Mouse (Mus musculus) urinary bladder, postnatal 10 days (tissue): ENCODE data around the gene Tm4sf19.
"Not testable (repeated sequence)": the region's sequence is repeated elsewhere in the genome, so short reads cannot be mapped to it uniquely, and the experiment has no call there.

Experiments
- DNase-seq: peaks from one replicate; pipeline ENCODE4 v3.0.0; 2022; ENCODE audit warnings: low spot score

Gene Tm4sf19

GRCm38 (mm10) chr16:32430474-32431046 is 30.3 kb downstream of the Tm4sf19 start, which contains the start of gene Pcyt1a:
Pcyt1a (plus strand) TSS chr16:32430921.
- peak; percentile 63 for DNase-seq

- DNase-seq: no peak
These were observed 30.8 kb downstream of the Tm4sf19 start for GRCm38 (mm10) chr16:32431047-32431591.

GRCm38 (mm10) chr16:32431926-32432325 is 31.6 kb downstream of the Tm4sf19 start:
- DNase-seq: no peak

- DNase-seq: no peak
These were observed 32.8 kb downstream of the Tm4sf19 start for GRCm38 (mm10) chr16:32433138-32433537.

GRCm38 (mm10) chr16:32434066-32434465 is 33.8 kb downstream of the Tm4sf19 start:
- DNase-seq: no peak

GRCm38 (mm10) chr16:32434691-32435090 is 34.4 kb downstream of the Tm4sf19 start:
- DNase-seq: no peak

GRCm38 (mm10) chr16:32436657-32437056 is 36.4 kb downstream of the Tm4sf19 start:
- DNase-seq: no peak

- no peak for DNase-seq
These were observed 37.0 kb downstream of the Tm4sf19 start for GRCm38 (mm10) chr16:32437266-32437665.

GRCm38 (mm10) chr16:32441432-32441831 is 41.1 kb downstream of the Tm4sf19 start:
- DNase-seq: no peak

GRCm38 (mm10) chr16:32444615-32445014 is 44.3 kb downstream of the Tm4sf19 start:
- not testable (repeated sequence) for DNase-seq

- no peak for DNase-seq
These were observed 45.3 kb downstream of the Tm4sf19 start for GRCm38 (mm10) chr16:32445558-32445957.

- no peak for DNase-seq
These were observed 46.3 kb downstream of the Tm4sf19 start for GRCm38 (mm10) chr16:32446563-32447138.

GRCm38 (mm10) chr16:32449665-32450064 is 49.4 kb downstream of the Tm4sf19 start:
- no peak for DNase-seq

- no peak for DNase-seq
These were observed 49.8 kb downstream of the Tm4sf19 start for GRCm38 (mm10) chr16:32450133-32450532.

- DNase-seq: no peak
These were observed 52.8 kb downstream of the Tm4sf19 start for GRCm38 (mm10) chr16:32453102-32453501.

GRCm38 (mm10) chr16:32454646-32455045 is 54.3 kb downstream of the Tm4sf19 start:
- no peak for DNase-seq

- DNase-seq: no peak
These were observed 55.8 kb downstream of the Tm4sf19 start for GRCm38 (mm10) chr16:32456086-32456485.

- DNase-seq: no peak
These were observed 56.5 kb downstream of the Tm4sf19 start for GRCm38 (mm10) chr16:32456761-32457160.
